Mouse (Mus musculus) MEL (cell line): Measurements from ENCODE around the gene Ppp1cc. TPM values are rescaled to one million over a fixed set of nuclear protein-coding genes. Genes with fewer than 3 reads are reported as not detected.

Experiments used
- DNase-seq: peaks from one replicate; pipeline ENCODE4 v3.0.0; 2011; ENCODE audit warnings: low read depth, low spot score
- H3K27ac ChIP-seq: 2 replicates; pipeline ENCODE4 v1.5.1; 2012; ENCODE audit warnings: low read depth, mild to moderate bottlenecking, control low read depth, low read length, moderate library complexity; ENCODE audit not compliant: control insufficient read depth
- H3K27me3 ChIP-seq, 2 experiments: fragments of 150-350 bp in 1 of 2; sonication (generic) in 1 of 2; 2 replicates each; pipeline ENCODE4 v1.6.1; 2012; ENCODE audit warnings: low read length in 2 of 2, mild to moderate bottlenecking in 2 of 2, improper control_type of control experiment in 1 of 2, moderate library complexity in 1 of 2; ENCODE audit not compliant: insufficient read depth in 2 of 2, control insufficient read depth in 1 of 2
- H3K36me3 ChIP-seq, 2 experiments: 2 replicates each; pipeline ENCODE4 v1.6.1; 2012 to 2014; ENCODE audit warnings: low read length in 2 of 2, improper control_type of control experiment in 1 of 2, inconsistent platforms in 1 of 2, mild to moderate bottlenecking in 1 of 2; ENCODE audit not compliant: insufficient read depth in 2 of 2, control insufficient read depth in 1 of 2
- H3K4me1 ChIP-seq, 2 experiments: fragments of 150-350 bp in 1 of 2; sonication (generic) in 1 of 2; 2 replicates each; pipeline ENCODE4 v1.6.1; 2012; ENCODE audit warnings: low read length in 2 of 2, improper control_type of control experiment in 1 of 2, mild to moderate bottlenecking in 1 of 2; ENCODE audit not compliant: insufficient read depth in 2 of 2, control insufficient read depth in 1 of 2
- H3K4me3 ChIP-seq, 2 experiments: fragments of 150-350 bp in 1 of 2; sonication (generic) in 1 of 2; 2 replicates each; pipeline ENCODE4 v1.5.1; 2012; ENCODE audit warnings: low read depth in 2 of 2, low read length in 2 of 2, mild to moderate bottlenecking in 2 of 2, moderate library complexity in 2 of 2, control low read depth in 1 of 2, improper control_type of control experiment in 1 of 2; ENCODE audit not compliant: control insufficient read depth in 1 of 2, insufficient read depth in 1 of 2
- H3K79me2 ChIP-seq: 2 replicates; pipeline ENCODE4 v1.6.1; 2012; ENCODE audit warnings: mild to moderate bottlenecking, low read length, moderate library complexity; ENCODE audit not compliant: control insufficient read depth, poor library complexity, insufficient read depth
- H3K9ac ChIP-seq: 2 replicates; pipeline ENCODE4 v1.6.1; 2012; ENCODE audit warnings: low read depth, mild to moderate bottlenecking, control low read depth, low read length, moderate library complexity; ENCODE audit not compliant: control insufficient read depth, poor library complexity, severe bottlenecking
- H3K9me3 ChIP-seq: fragments of 150-350 bp; sonication (generic); replicated peaks from 2 replicates; pipeline ENCODE4 v1.6.1; 2012; ENCODE audit warnings: mild to moderate bottlenecking, low read length, improper control_type of control experiment, moderate library complexity; ENCODE audit not compliant: insufficient read depth
- CHD1 ChIP-seq: IDR thresholded peaks from 2 replicates; pipeline ENCODE4 v1.6.1; 2012; ENCODE audit warnings: low read depth, mild to moderate bottlenecking, inconsistent platforms, low read length, improper control_type of control experiment
- CTCF ChIP-seq, 3 experiments: IDR thresholded peaks in 2 of 3; conservative IDR thresholded peaks in 1 of 3; 2 replicates each; pipeline ENCODE4 v1.5.1; 2011 to 2012; ENCODE audit warnings: low read length in 3 of 3, low read depth in 2 of 3, mild to moderate bottlenecking in 2 of 3, improper control_type of control experiment in 1 of 3, inconsistent platforms in 1 of 3, mixed read lengths in 1 of 3, moderate library complexity in 1 of 3; ENCODE audit not compliant: control insufficient read depth in 1 of 3, insufficient read depth in 1 of 3, poor library complexity in 1 of 3, severe bottlenecking in 1 of 3
- E2F4 ChIP-seq: IDR thresholded peaks from 2 replicates; pipeline ENCODE4 v1.6.1; 2011; ENCODE audit warnings: low read depth, low read length, improper control_type of control experiment, borderline replicate concordance
- ELF1 ChIP-seq: IDR thresholded peaks from 2 replicates; pipeline ENCODE4 v1.6.1; 2014; ENCODE audit warnings: low read depth, mild to moderate bottlenecking, inconsistent platforms, low read length, improper control_type of control experiment, moderate library complexity
- EP300 ChIP-seq, 2 experiments: IDR thresholded peaks; 2 replicates each; pipeline ENCODE4 v1.6.1; 2011; ENCODE audit warnings: improper control_type of control experiment in 2 of 2, low read length in 2 of 2, low read depth in 1 of 2, mild to moderate bottlenecking in 1 of 2
- GABPA ChIP-seq: IDR thresholded peaks from 2 replicates; pipeline ENCODE4 v1.6.1; 2012; ENCODE audit warnings: low read depth, mild to moderate bottlenecking, inconsistent platforms, low read length, improper control_type of control experiment, moderate library complexity
- GATA1 ChIP-seq: IDR thresholded peaks from 2 replicates; pipeline ENCODE4 v1.6.1; 2011; ENCODE audit warnings: low read depth, low read length, improper control_type of control experiment
- MAX ChIP-seq: IDR thresholded peaks from 2 replicates; pipeline ENCODE4 v1.6.1; 2011; ENCODE audit warnings: low read length, improper control_type of control experiment
- MAZ ChIP-seq: IDR thresholded peaks from 2 replicates; pipeline ENCODE4 v1.6.1; 2012; ENCODE audit warnings: low read depth, mild to moderate bottlenecking, inconsistent platforms, low read length, improper control_type of control experiment
- MYB ChIP-seq: IDR thresholded peaks from 2 replicates; pipeline ENCODE4 v1.6.1; 2011; ENCODE audit warnings: mild to moderate bottlenecking, low read depth, low read length, improper control_type of control experiment
- NRF1 ChIP-seq: IDR thresholded peaks from 2 replicates; pipeline ENCODE4 v1.6.1; 2014; ENCODE audit warnings: low read depth, mild to moderate bottlenecking, inconsistent platforms, low read length, improper control_type of control experiment, moderate library complexity; ENCODE audit not compliant: poor library complexity, insufficient read depth, severe bottlenecking
- POLR2AphosphoS2 ChIP-seq: IDR thresholded peaks from 2 replicates; pipeline ENCODE4 v1.6.1; 2011; ENCODE audit warnings: low read length, improper control_type of control experiment
- POLR2AphosphoS5 ChIP-seq: IDR thresholded peaks from 2 replicates; pipeline ENCODE4 v1.6.1; 2012; ENCODE audit warnings: low read depth, borderline replicate concordance, mild to moderate bottlenecking, inconsistent platforms, low read length, moderate library complexity, mixed read lengths
- RAD21 ChIP-seq: IDR thresholded peaks from 2 replicates; pipeline ENCODE4 v1.6.1; 2011; ENCODE audit warnings: mild to moderate bottlenecking, low read depth, low read length, improper control_type of control experiment
- RCOR1 ChIP-seq: IDR thresholded peaks from 2 replicates; pipeline ENCODE4 v1.6.1; 2012; ENCODE audit warnings: low read depth, mild to moderate bottlenecking, inconsistent platforms, low read length, improper control_type of control experiment
- SIN3A ChIP-seq: IDR thresholded peaks from 2 replicates; pipeline ENCODE4 v1.6.1; 2012; ENCODE audit warnings: low read length, improper control_type of control experiment, inconsistent platforms
- SMC3 ChIP-seq: IDR thresholded peaks from 2 replicates; pipeline ENCODE4 v1.6.1; 2011; ENCODE audit warnings: low read depth, low read length, improper control_type of control experiment
- TBP ChIP-seq: IDR thresholded peaks from 2 replicates; pipeline ENCODE4 v1.8.0; 2011; ENCODE audit warnings: low read depth, low read length, improper control_type of control experiment
- UBTF ChIP-seq: IDR thresholded peaks from 2 replicates; pipeline ENCODE4 v1.6.1; 2012; ENCODE audit warnings: low read depth, mild to moderate bottlenecking, inconsistent platforms, low read length, improper control_type of control experiment, moderate library complexity, borderline replicate concordance; ENCODE audit not compliant: insufficient read depth
- USF1 ChIP-seq: IDR thresholded peaks from 2 replicates; pipeline ENCODE4 v1.6.1; 2014; ENCODE audit warnings: low read depth, mild to moderate bottlenecking, inconsistent platforms, low read length, improper control_type of control experiment, moderate library complexity
- USF2 ChIP-seq, 2 experiments: IDR thresholded peaks; 2 replicates each; pipeline ENCODE4 v1.6.1; 2011 to 2012; ENCODE audit warnings: improper control_type of control experiment in 2 of 2, low read length in 2 of 2, borderline replicate concordance in 1 of 2, inconsistent platforms in 1 of 2, low read depth in 1 of 2, mild to moderate bottlenecking in 1 of 2; ENCODE audit not compliant: insufficient read depth in 1 of 2
- ZC3H11A ChIP-seq: IDR thresholded peaks from 2 replicates; pipeline ENCODE4 v1.6.1; 2012; ENCODE audit warnings: low read depth, mild to moderate bottlenecking, inconsistent platforms, low read length, improper control_type of control experiment
- ZMIZ1 ChIP-seq: IDR thresholded peaks from 2 replicates; pipeline ENCODE4 v1.6.1; 2012; ENCODE audit warnings: low read depth, mild to moderate bottlenecking, inconsistent platforms, low read length, improper control_type of control experiment, moderate library complexity
- ZNF384 ChIP-seq: IDR thresholded peaks from 2 replicates; pipeline ENCODE4 v1.6.1; 2012; ENCODE audit warnings: low read depth, mild to moderate bottlenecking, inconsistent platforms, low read length, improper control_type of control experiment
- polyA plus RNA-seq, 2 experiments: library from polyadenylated mRNA; stranded (reverse) in 1 of 2; unstranded in 1 of 2; fragments of >175 nt in 1 of 2; fragments of >200 nt in 1 of 2; gene quantifications; 2 replicates each; pipeline versions ENCODE4 v1.2.1 to v1.2.4; 2012; ENCODE audit warnings: low replicate concordance in 2 of 2, low read depth in 1 of 2; ENCODE audit not compliant: insufficient read length in 2 of 2, insufficient read depth in 1 of 2, missing spikeins in 1 of 2
- total RNA-seq: library from RNA; depleted of rRNA; stranded (reverse); fragments of 300-350 nt; gene quantifications from 2 replicates; pipeline ENCODE4 v1.2.3, GENCODE M21; 2012

Gene Ppp1cc
- total and polyA plus RNA-seq, 3 experiments: 305 to 420 TPM; not detected in 1

DNA sequence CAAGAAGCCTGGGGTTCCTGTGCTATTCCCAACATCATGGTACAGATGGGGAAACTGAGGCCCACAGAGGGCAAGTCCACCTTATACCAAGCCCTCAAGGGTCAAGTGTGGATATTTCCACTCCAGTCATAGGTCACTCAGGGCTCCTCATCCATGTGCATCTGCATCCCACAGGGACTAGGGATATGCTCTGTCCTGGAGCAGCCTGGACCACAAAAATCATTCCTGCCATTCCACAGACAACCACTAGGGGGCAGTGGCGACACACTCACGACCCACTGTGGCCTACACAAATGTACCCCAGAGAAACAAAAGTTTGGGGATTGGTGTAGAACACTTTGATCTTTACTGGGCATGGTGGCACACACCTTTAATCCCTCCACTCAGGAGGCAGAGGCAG is 43.9 kb upstream of the Ppp1cc start:
- Histone ChIP-seq H3K27me3 (no peaks in the 10 kb centered on the region), H3K4me3 (no peak overlapping the region), H3K27ac (no peak overlapping the region), H3K9ac (no peak overlapping the region), H3K36me3 (no peaks in the 10 kb centered on the region), H3K79me2 (no peaks in the 10 kb centered on the region), H3K9me3 (no peaks in the 10 kb centered on the region), H3K4me1 (no peaks in the 10 kb centered on the region)
- no peak for TF ChIP-seq ZMIZ1
- TF ChIP-seq GATA1: no peak
- peak; percentile 91 to 97 (median 97) for TF ChIP-seq CTCF (IDR thresholded peaks at IDR 0.05 in 2 of 3, conservative IDR thresholded peaks at IDR 0.05 in 1 of 3; ENCODE audit: control insufficient read depth in 1 of 3, insufficient read depth in 1 of 3, low read depth in 2 of 3, low read length in 3 of 3, poor library complexity in 1 of 3, severe bottlenecking in 1 of 3)
- peak; percentile 73 for TF ChIP-seq SMC3
- TF ChIP-seq MAX: no peak
- TF ChIP-seq ELF1: no peak
- peak; percentile 87 for TF ChIP-seq RAD21
- no peak for TF ChIP-seq RCOR1
- no peak for TF ChIP-seq UBTF
- no peak for TF ChIP-seq USF2 (IDR thresholded peaks at IDR 0.05; ENCODE audit: borderline replicate concordance in 1 of 2, insufficient read depth in 1 of 2, low read depth in 1 of 2, low read length in 2 of 2)
- no peak for TF ChIP-seq USF1
- TF ChIP-seq POLR2AphosphoS2: no peak
- TF ChIP-seq MYB: no peak
- TF ChIP-seq ZNF384: peak; percentile 46; the same call in 1 of the 2 replicates
- no peak for TF ChIP-seq CHD1
- peak; percentile 75 for TF ChIP-seq ZC3H11A
- no peak for TF ChIP-seq NRF1
- TF ChIP-seq MAZ: no peak
- TF ChIP-seq EP300 (IDR thresholded peaks at IDR 0.05; ENCODE audit: low read depth in 1 of 2, low read length in 2 of 2): no peak
- TF ChIP-seq SIN3A: no peak
- TF ChIP-seq TBP: no peak
- no peak for TF ChIP-seq GABPA
- no peak for TF ChIP-seq POLR2AphosphoS5
- no peak for TF ChIP-seq E2F4
- DNase-seq: peak; percentile 74
